8 mouse cellular contexts compared by ENCODE assay signal in the genomic region with DNA sequence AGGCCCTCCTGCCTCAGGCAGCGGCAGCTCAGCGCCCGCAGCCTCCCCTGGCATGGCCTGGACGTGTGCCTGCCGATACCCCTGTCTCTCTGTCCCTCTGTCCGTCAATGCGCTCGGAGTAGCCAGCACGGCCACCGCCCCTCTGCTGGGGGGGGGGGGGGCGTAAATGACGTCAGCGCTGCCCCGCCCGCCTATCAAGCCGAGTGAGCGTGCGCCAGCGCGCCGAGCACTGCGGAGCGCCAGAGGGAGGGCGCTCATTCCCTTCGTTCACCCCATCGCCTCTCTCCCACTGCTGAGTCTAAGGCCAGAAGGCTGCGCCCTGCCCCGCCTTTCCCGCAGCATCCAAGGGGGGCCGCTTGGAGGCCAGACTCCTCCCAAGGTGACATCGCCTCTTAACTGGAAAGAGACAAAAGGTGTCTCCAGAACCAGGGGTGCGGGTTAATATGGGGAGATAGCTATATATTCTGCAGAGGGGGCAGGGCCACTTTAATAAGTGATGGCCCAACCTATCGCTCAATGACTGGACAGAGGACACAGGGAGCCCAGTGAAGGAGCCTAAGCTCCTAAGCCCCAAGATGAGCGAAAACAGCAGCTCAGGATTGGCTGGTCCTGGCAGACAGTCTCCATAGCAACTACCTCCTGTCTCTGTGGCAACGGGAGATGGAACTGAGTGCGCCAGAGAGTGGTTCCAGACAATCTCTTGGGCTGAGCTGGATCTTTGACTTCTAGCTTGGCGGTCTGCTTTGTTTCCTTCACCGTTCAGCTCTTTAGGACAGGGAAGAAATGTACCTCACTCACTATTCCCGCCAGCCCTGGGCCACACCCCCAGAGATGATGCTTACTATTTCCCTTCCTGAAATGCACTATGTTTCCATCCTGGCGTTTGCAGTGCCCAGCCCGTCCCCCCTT. TPM values are rescaled to one million over a fixed set of nuclear protein-coding genes. Genes with fewer than 3 reads are reported as not detected.
A peak's percentile ranks its signal among the peaks of the same experiment; 100 is the strongest.
DNase-seq lines count a peak whose midpoint lies in the region; ATAC-seq and TF ChIP-seq lines count a peak whose summit lies in the region.

A gene (minus strand): TSS at position 563 of the 909 bp plus-strand sequence.

- TF ChIP-seq CTCF in forebrain, postnatal 0 days (IDR thresholded peaks at IDR 0.05; ENCODE audit: low read depth), result peak; percentile 44; the same call in 1 of the 2 replicates

- peak within 1 kb of the TSS; percentile 92 for H3K4me2 ChIP-seq in forebrain, postnatal 0 days (ENCODE audit: low read depth)

- no peaks in the 10 kb centered on the region for H3K9me3 ChIP-seq in heart, embryonic 10.5 days
- H3K9me3 ChIP-seq in forebrain, postnatal 0 days (ENCODE audit: low read length), result no peaks in the 10 kb centered on the region

- ATAC-seq in forebrain, postnatal 0 days, result peak; percentile 94

- peak within 1 kb of the TSS; percentile 94 for H3K9ac ChIP-seq in forebrain, postnatal 0 days

- H3K27me3 ChIP-seq in heart, embryonic 10.5 days (ENCODE audit: insufficient read depth, poor library complexity, severe bottlenecking), result peaks cover 65% of the 10 kb centered on the region
- H3K27me3 ChIP-seq in forebrain, postnatal 0 days (ENCODE audit: insufficient read depth, low read length), result no peaks in the 10 kb centered on the region

- 6% methylated on average over 38 of the region's 41 CpGs for WGBS in heart, embryonic 10.5 days
- 4% methylated on average over 33 of the region's 41 CpGs for WGBS in forebrain, postnatal 0 days

- intact Hi-C loops in heart, postnatal 25 days (cut with DNase I), result no loop called here

- DNase-seq in heart, embryonic 10.5 days (ENCODE audit: low spot score), result no peak
- DNase-seq in heart, postnatal 25 days (ENCODE audit: low spot score), result no peak
- DNase-seq in cerebellum, adult 18-20 months, result peak; percentile 85
- peak; percentile 94 for DNase-seq in forebrain, postnatal 0 days
- DNase-seq in layer of hippocampus, adult 8-10 months (ENCODE audit: low spot score in 2 of 2), result peak; percentile 85 to 87
- peak; percentile 47 for DNase-seq in lung, postnatal 10 days
- DNase-seq in right cerebral cortex, postnatal 25 days, result peak; percentile 78
- no peak for DNase-seq in urinary bladder, postnatal 4 days (ENCODE audit: low spot score in 2 of 2)

- H3K4me1 ChIP-seq in heart, embryonic 10.5 days, result peaks cover 32% of the 10 kb centered on the region
- peaks cover 31% of the 10 kb centered on the region for H3K4me1 ChIP-seq in forebrain, postnatal 0 days (ENCODE audit: insufficient read depth)

- H3K27ac ChIP-seq in heart, embryonic 10.5 days, result peak within 1 kb of the TSS; percentile 25; the same call in 1 of the 2 replicates
- peak within 1 kb of the TSS; percentile 99 for H3K27ac ChIP-seq in forebrain, postnatal 0 days (ENCODE audit: low read depth, low read length)

- H3K36me3 ChIP-seq in heart, embryonic 10.5 days, result peaks cover 4% of the 10 kb centered on the region
- H3K36me3 ChIP-seq in forebrain, postnatal 0 days (ENCODE audit: insufficient read depth), result peaks cover 25% of the 10 kb centered on the region

- peak within 1 kb of the TSS; percentile 57 for H3K4me3 ChIP-seq in heart, embryonic 10.5 days
- H3K4me3 ChIP-seq in forebrain, postnatal 0 days (ENCODE audit: low read depth, low read length), result peak within 1 kb of the TSS; percentile 76

RNA-seq across cellular contexts. Expression of the gene that starts here (rescaled TPM):
- polyA plus RNA-seq in heart, embryonic 10.5 days (2016; fragmentation: Nextera tagmentation; extraction: Ambion mirVana), result 2.4 and 2.9 TPM in 2 replicates
- total RNA-seq in heart, postnatal 25 days (2021), result 1 to 10 TPM in 1 of 2 experiments, under 1 TPM in 1; 0.49 to 1.1 TPM
- 69.4 and 75.6 TPM in 2 replicates for total RNA-seq in forebrain, postnatal 0 days (2014; rRNA removed)
- 46.4 and 61.3 TPM in 2 replicates for polyA plus RNA-seq in forebrain, postnatal 0 days (2015; fragmentation: Nextera tagmentation; extraction: Ambion mirVana)
- 10 to 100 TPM; 35.7 to 52.6 (median 47.5) TPM for total RNA-seq in layer of hippocampus, adult 8-10 months (2022)

Comparison
In these comparisons a context has a peak if more than half of its experiments do, and no peak if none do; other contexts are left out.
1. RNA of the gene that starts here (total RNA-seq): 69.4 to 75.6 TPM in forebrain, postnatal 0 days and 35.7 to 52.6 TPM in layer of hippocampus, adult 8-10 months; 0.49 to 1.1 TPM in heart, postnatal 25 days; every median in the first group is over 10 times any median in the second.
2. RNA of the gene that starts here (polyA plus RNA-seq): 46.4 to 61.3 TPM in forebrain, postnatal 0 days; 2.4 to 2.9 TPM in heart, embryonic 10.5 days; every median in the first group is over 10 times any median in the second.
3. DNase-seq: peak in cerebellum, adult 18-20 months (2 of 2), forebrain, postnatal 0 days (single experiment), layer of hippocampus, adult 8-10 months (2 of 2), lung, postnatal 10 days (single experiment) and right cerebral cortex, postnatal 25 days (single experiment); none in heart, embryonic 10.5 days (single experiment), heart, postnatal 25 days (single experiment) and urinary bladder, postnatal 4 days (0 of 2).